Comparison of ENCODE assay signal across 14 mouse cellular contexts in genomic region chr15:27821651-27822364, GRCm38 (mm10).
A peak's percentile ranks its signal among the peaks of the same experiment; 100 is the strongest.
DNase-seq lines count a peak whose midpoint lies in the region; ATAC-seq and TF ChIP-seq lines count a peak whose summit lies in the region.
"Had no signal": no experiment of that assay in that cellular context is flagged by ENCODE, and none has a peak within 500 bp of the region (broad histone marks: within the 10 kb centered on the region; RNA-seq: fewer than 3 reads in every experiment).

No protein-coding gene starts in this region.

- no peaks in the 10 kb centered on the region for H3K9me3 ChIP-seq in liver, embryonic 12.5 days (replicated peaks)
- H3K9me3 ChIP-seq: hindbrain, embryonic 10.5 days; limb, embryonic 12.5 days had no signal

- no peak overlapping the region for H3K27ac ChIP-seq in liver, adult 2 months (replicated peaks; ENCODE audit: insufficient read depth, low read depth, low read length)
- no peak overlapping the region for H3K27ac ChIP-seq in liver, embryonic 12.5 days
- H3K27ac ChIP-seq: hindbrain, embryonic 10.5 days; limb, embryonic 12.5 days had no signal

- H3K9ac ChIP-seq in liver, adult 2 months (ENCODE audit: low read depth, low read length): no peak overlapping the region
- H3K9ac ChIP-seq in liver, embryonic 12.5 days: no peak overlapping the region
- H3K9ac ChIP-seq: limb, embryonic 12.5 days; lung, embryonic 14.5 days had no signal

- peak; percentile 53 to 84 for DNase-seq in adrenal gland, adult (ENCODE audit: inconsistent age in 2 of 2, low spot score in 1 of 2)
- DNase-seq in adrenal gland, postnatal 4 days (ENCODE audit: low spot score in 2 of 2): no peak
- DNase-seq in liver, adult 2 months (ENCODE audit: extremely low read depth, low read depth, low spot score): peak; percentile 43
- peak; percentile 58 to 65 for DNase-seq in adrenal gland, postnatal 36 days
- DNase-seq in testis, postnatal 14 days (ENCODE audit: low spot score): peak; percentile 25
- no peak for DNase-seq in right cerebral cortex, postnatal 14 days
- no peak for DNase-seq in spleen, postnatal 36 days (ENCODE audit: low spot score in 2 of 2)
- DNase-seq: cerebellum, adult 2 months; lung, embryonic 14.5 days; thymus, adult 18-20 months had no signal

- no peak overlapping the region for H3K4me2 ChIP-seq in liver, embryonic 12.5 days
- H3K4me2 ChIP-seq: limb, embryonic 12.5 days; lung, embryonic 14.5 days had no signal

- H3K36me3 ChIP-seq in liver, adult 2 months (ENCODE audit: control insufficient read depth, insufficient read depth, low read length): peaks cover 31% of the 10 kb centered on the region
- peaks cover 47% of the 10 kb centered on the region for H3K36me3 ChIP-seq in liver, embryonic 12.5 days

- no peaks in the 10 kb centered on the region for H3K79me2 ChIP-seq in liver, adult 2 months (ENCODE audit: control insufficient read depth, insufficient read depth, low read length)

- H3K4me1 ChIP-seq in liver, adult 2 months (ENCODE audit: control insufficient read depth, insufficient read depth, low read length): peaks cover 7% of the 10 kb centered on the region
- no peaks in the 10 kb centered on the region for H3K4me1 ChIP-seq in liver, embryonic 12.5 days
- H3K4me1 ChIP-seq: hindbrain, embryonic 10.5 days had no signal

- H3K4me3 ChIP-seq in liver, adult 2 months (ENCODE audit: insufficient read depth, low read depth, low read length): no peak overlapping the region
- no peak overlapping the region for H3K4me3 ChIP-seq in liver, embryonic 12.5 days
- H3K4me3 ChIP-seq: erythroblast, embryonic 14.5 days; hindbrain, embryonic 10.5 days; limb, embryonic 12.5 days had no signal

- no peaks in the 10 kb centered on the region for H3K27me3 ChIP-seq in liver, adult 2 months (ENCODE audit: control insufficient read depth, insufficient read depth, low read length)
- H3K27me3 ChIP-seq in liver, embryonic 12.5 days (replicated peaks): no peaks in the 10 kb centered on the region
- H3K27me3 ChIP-seq: limb, embryonic 12.5 days had no signal

- no peak for TF ChIP-seq POLR2A in liver, adult 2 months (IDR thresholded peaks at IDR 0.05; ENCODE audit: extremely low read depth, insufficient read depth, low read length)

- ATAC-seq in liver, embryonic 12.5 days: no peak

- TF ChIP-seq CTCF in liver, adult 2 months (IDR thresholded peaks at IDR 0.05; ENCODE audit: low read depth, low read length): no peak

- 74% methylated on average over 11 of the region's 11 CpGs for WGBS in liver, adult 2 months
- WGBS in liver, embryonic 12.5 days (ENCODE audit: insufficient replicate concordance): 80% methylated on average over 11 of the region's 11 CpGs

Comparison
In these comparisons a context has a peak if more than half of its experiments do, and no peak if none do; other contexts are left out.
1. DNase-seq: peak in adrenal gland, adult (2 of 2), liver, adult 2 months (single experiment), adrenal gland, postnatal 36 days (2 of 2) and testis, postnatal 14 days (single experiment); none in adrenal gland, postnatal 4 days (0 of 2), right cerebral cortex, postnatal 14 days (single experiment) and spleen, postnatal 36 days (0 of 2).